Mouse (Mus musculus) stomach, embryonic 15.5 days (tissue): ENCODE measurements around the gene Cckar. TPM values are rescaled to one million over a fixed set of nuclear protein-coding genes. Genes with fewer than 3 reads are reported as not detected.
A peak's percentile ranks its signal among the peaks of the same experiment; 100 is the strongest.

Source experiments
- ATAC-seq: fragments of 200-750 bp; cut with Nextera tagmentation; 2 replicates; pipeline ENCODE4 v1.8.0; 2017; ENCODE audit warnings: low read depth, moderate number of reproducible peaks, moderate TSS enrichment; ENCODE audit not compliant: insufficient read depth, low FRiP score
- H3K27ac ChIP-seq: fragments of 300-500 bp; sonication (generic); 2 replicates; pipeline ENCODE4 v1.5.1; 2015; ENCODE audit warnings: mild to moderate bottlenecking, inconsistent platforms
- H3K27me3 ChIP-seq: fragments of 300-500 bp; sonication (generic); replicated peaks from 2 replicates; pipeline ENCODE4 v1.6.1; 2015; ENCODE audit warnings: inconsistent platforms
- H3K36me3 ChIP-seq: fragments of 300-500 bp; sonication (generic); 2 replicates; pipeline ENCODE4 v1.6.1; 2015; ENCODE audit warnings: inconsistent platforms
- H3K4me1 ChIP-seq: fragments of 300-500 bp; sonication (generic); 2 replicates; pipeline ENCODE4 v1.6.1; 2015; ENCODE audit warnings: inconsistent platforms
- H3K4me2 ChIP-seq: fragments of 300-500 bp; sonication (generic); 2 replicates; pipeline ENCODE4 v1.6.1; 2015; ENCODE audit warnings: mild to moderate bottlenecking, inconsistent platforms
- H3K4me3 ChIP-seq: fragments of 300-500 bp; sonication (generic); replicated peaks from 2 replicates; pipeline ENCODE4 v1.5.1; 2015; ENCODE audit warnings: inconsistent platforms
- H3K9ac ChIP-seq: fragments of 300-500 bp; sonication (generic); 2 replicates; pipeline ENCODE4 v1.6.1; 2015; ENCODE audit warnings: inconsistent platforms
- H3K9me3 ChIP-seq: fragments of 300-500 bp; sonication (generic); 2 replicates; pipeline ENCODE4 v1.6.1; 2016; ENCODE audit warnings: inconsistent platforms
- WGBS: fragments of 180-500 bp; shearing (Covaris S2); methylation state at CpG from one replicate; pipeline ENCODE4 v1.1.7; 2015; 5-methylcytosine and 5-hydroxymethylcytosine counted together
- polyA plus RNA-seq: library from polyadenylated mRNA; unstranded; fragments of >200 nt; fragmentation: Nextera tagmentation; extraction: Ambion mirVana; gene quantifications from 2 replicates; pipeline ENCODE4 v1.2.1, GENCODE M21; 2015

Gene Cckar
- polyA plus RNA-seq, 1 experiment from 2014 or later = 82.0 TPM

DNA sequence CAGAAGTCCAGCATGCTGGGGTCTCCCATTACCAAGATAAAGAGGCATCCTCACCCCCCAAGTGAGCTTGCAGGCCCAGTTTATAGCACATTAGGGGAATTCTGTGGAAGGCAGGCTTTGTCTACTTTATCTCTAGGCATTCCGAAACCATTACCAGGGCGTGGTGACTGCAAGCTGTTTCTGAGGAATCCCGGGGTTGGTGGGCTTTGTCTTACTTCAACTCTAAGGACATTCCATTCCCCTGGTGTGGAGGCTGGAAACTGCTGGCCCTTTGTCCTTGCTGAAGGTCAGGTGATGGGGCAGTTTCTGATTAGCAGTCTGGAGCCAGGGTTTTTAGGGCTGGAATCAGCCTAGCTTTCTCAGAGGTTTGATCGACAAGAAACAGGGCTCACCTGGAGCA is 36.0 kb downstream of the Cckar start:
- ATAC-seq = no peak
- no peaks in the 10 kb centered on the region for H3K27me3 ChIP-seq
- H3K27ac ChIP-seq = no peak overlapping the region
- no peak overlapping the region for H3K4me3 ChIP-seq
- no peak overlapping the region for H3K4me2 ChIP-seq
- no peaks in the 10 kb centered on the region for H3K9me3 ChIP-seq
- no peak overlapping the region for H3K9ac ChIP-seq
- WGBS = 65% methylated on average over 4 of the region's 4 CpGs
- no peaks in the 10 kb centered on the region; the same call in 1 of the 2 replicates for H3K4me1 ChIP-seq
- no peaks in the 10 kb centered on the region for H3K36me3 ChIP-seq

DNA sequence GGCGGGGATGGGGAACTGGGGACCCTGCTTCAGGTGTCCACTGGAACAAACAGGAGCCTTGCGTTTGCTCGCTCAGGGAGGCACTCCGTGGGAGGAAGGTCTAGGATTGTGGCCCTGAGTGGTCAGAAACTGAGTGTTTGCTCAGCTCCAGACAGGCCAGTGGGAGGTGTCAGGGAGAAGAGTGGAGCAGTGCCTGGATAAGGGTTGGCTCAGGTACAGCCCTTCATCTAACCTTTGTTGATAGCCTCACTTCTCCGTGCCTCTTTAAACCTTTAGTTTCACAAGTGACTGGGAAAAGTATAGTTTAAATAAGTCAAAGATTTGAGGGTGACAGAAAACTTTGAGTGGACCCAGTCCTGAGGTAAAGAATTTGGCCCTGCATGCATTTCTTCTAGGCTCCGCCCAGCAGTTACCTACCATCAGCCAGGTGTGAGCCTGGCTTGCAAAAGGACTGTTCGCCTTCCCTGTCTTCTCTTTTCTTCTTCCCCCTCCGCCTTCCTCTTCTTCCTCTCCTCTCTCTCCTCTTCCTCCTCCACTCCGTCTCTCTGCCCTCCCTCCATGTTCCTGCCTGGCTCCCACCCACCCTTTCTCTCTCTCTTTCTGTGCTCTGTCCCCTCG is 37.1 kb downstream of the Cckar start:
- no peaks in the 10 kb centered on the region; the same call in 1 of the 2 replicates for H3K4me1 ChIP-seq
- WGBS = 81% methylated on average over 10 of the region's 10 CpGs
- H3K4me3 ChIP-seq = no peak overlapping the region
- H3K9me3 ChIP-seq = no peaks in the 10 kb centered on the region
- no peak overlapping the region for H3K4me2 ChIP-seq
- H3K27me3 ChIP-seq = no peaks in the 10 kb centered on the region
- no peaks in the 10 kb centered on the region for H3K36me3 ChIP-seq
- H3K27ac ChIP-seq = no peak overlapping the region
- peak; percentile 43; the same call in 1 of the 2 replicates for ATAC-seq
- no peak overlapping the region for H3K9ac ChIP-seq

DNA sequence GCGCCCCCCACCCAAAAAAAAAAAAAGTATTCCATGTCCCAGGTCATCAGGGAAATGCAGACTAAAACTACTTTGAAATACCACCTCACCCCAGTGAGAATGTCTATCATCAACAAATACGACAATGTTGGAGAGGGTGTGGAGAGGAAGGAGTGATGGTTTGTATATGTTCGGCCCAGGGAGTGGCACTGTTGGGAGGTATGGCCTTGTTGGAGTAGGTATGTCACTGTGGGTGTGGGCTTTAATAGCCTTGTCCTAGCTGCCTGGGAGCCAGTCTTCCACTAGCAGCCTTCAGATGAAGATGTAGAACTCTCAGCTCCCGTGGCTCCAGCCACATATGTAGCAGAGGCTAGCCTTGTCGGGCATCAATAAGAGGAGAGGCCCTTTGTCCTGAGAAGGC is 39.5 kb downstream of the Cckar start:
- no peak overlapping the region for H3K27ac ChIP-seq
- no peaks in the 10 kb centered on the region for H3K9me3 ChIP-seq
- no peak overlapping the region for H3K9ac ChIP-seq
- no peak for ATAC-seq
- no peak overlapping the region for H3K4me3 ChIP-seq
- 80% methylated on average over 5 of the region's 5 CpGs for WGBS
- H3K36me3 ChIP-seq = no peaks in the 10 kb centered on the region
- H3K27me3 ChIP-seq = no peaks in the 10 kb centered on the region
- no peak overlapping the region for H3K4me2 ChIP-seq
- no peaks in the 10 kb centered on the region for H3K4me1 ChIP-seq

- Histone ChIP-seq H3K27me3 (no peaks in the 10 kb centered on the region), H3K9ac (no peak overlapping the region), H3K4me1 (no peaks in the 10 kb centered on the region), H3K4me2 (no peak overlapping the region), H3K4me3 (no peak overlapping the region), H3K9me3 (no peaks in the 10 kb centered on the region), H3K27ac (no peak overlapping the region), H3K36me3 (no peaks in the 10 kb centered on the region)
- ATAC-seq = no peak
Measured at GRCm38 (mm10) chr5:53663665-53664064, 43.8 kb downstream of the Cckar start.

GRCm38 (mm10) chr5:53662413-53662812 is 45.1 kb downstream of the Cckar start:
- Histone ChIP-seq H3K4me2 (no peak overlapping the region), H3K36me3 (no peaks in the 10 kb centered on the region), H3K9me3 (no peaks in the 10 kb centered on the region), H3K27me3 (no peaks in the 10 kb centered on the region), H3K4me1 (no peaks in the 10 kb centered on the region), H3K9ac (no peak overlapping the region), H3K4me3 (no peak overlapping the region), H3K27ac (no peak overlapping the region)
- ATAC-seq = no peak
- WGBS = 46% methylated on average over 1 of the region's 1 CpGs

DNA sequence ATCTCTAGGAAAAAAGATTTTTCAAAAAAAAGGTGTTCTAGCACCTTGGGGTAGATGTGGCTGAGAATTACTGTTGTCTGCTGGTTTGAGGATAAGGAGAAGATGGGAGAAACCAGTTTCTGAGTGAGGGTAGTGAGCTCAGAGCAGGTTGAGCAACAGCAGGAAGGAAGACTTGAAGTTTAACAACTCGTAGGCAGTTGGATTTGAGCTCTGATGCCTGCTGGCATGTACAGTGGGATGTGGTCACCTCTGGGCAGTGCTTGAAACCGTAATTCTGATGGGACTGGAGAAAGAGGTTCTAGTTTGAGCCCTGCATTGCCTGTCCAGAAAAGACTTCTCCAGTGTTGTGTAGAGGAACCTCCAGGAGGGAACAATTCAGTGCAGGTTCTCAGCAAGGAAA is 46.0 kb downstream of the Cckar start:
- no peaks in the 10 kb centered on the region for H3K27me3 ChIP-seq
- no peak overlapping the region for H3K27ac ChIP-seq
- H3K4me2 ChIP-seq = no peak overlapping the region
- no peaks in the 10 kb centered on the region for H3K4me1 ChIP-seq
- 76% methylated on average over 2 of the region's 2 CpGs for WGBS
- no peak overlapping the region for H3K4me3 ChIP-seq
- H3K36me3 ChIP-seq = 0 out of 2 replicates have a peak, but pooled peaks cover 3% of the 10 kb centered on the region
- no peak for ATAC-seq
- H3K9me3 ChIP-seq = no peaks in the 10 kb centered on the region
- H3K9ac ChIP-seq = no peak overlapping the region

DNA sequence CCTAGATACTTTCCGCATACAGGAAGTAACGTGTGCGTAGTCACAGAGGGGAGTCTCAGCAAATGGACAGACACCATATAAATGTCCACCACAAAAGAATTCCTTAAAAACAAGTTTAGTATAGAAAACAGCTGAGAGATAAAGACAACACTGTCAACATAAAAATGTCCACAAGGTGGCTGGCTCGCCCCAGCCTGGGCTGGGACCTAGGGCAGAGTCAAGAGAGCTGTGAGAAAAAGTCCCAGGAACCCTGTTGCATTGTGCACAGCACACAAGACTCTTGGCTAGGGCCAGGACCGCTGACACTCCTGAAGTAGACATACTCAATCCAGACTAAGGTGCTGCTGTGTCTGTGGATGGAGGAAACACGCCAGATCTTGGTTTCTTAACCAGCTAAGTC is 49.6 kb downstream of the Cckar start:
- peak; percentile 72 for ATAC-seq
- 81% methylated on average over 6 of the region's 6 CpGs for WGBS

GRCm38 (mm10) chr5:53656596-53656995 is 50.9 kb downstream of the Cckar start:
- Histone ChIP-seq H3K9me3 (no peaks in the 10 kb centered on the region), H3K4me1 (no peaks in the 10 kb centered on the region), H3K4me2 (no peak overlapping the region), H3K4me3 (no peak overlapping the region), H3K9ac (no peak overlapping the region), H3K27me3 (no peaks in the 10 kb centered on the region), H3K27ac (0 out of 2 replicates have a peak overlapping the region, but pooled peaks have one; percentile 11), H3K36me3 (peaks cover 3% of the 10 kb centered on the region; the same call in 1 of the 2 replicates)
- 7% methylated on average over 1 of the region's 1 CpGs for WGBS
- ATAC-seq = no peak

More for the DNA sequence above, 49.6 kb downstream of the Cckar start:
- H3K4me3 ChIP-seq = no peak overlapping the region
- no peaks in the 10 kb centered on the region for H3K4me1 ChIP-seq
- H3K9me3 ChIP-seq = no peaks in the 10 kb centered on the region
- H3K27ac ChIP-seq = no peak overlapping the region
- H3K9ac ChIP-seq = no peak overlapping the region
- H3K4me2 ChIP-seq = no peak overlapping the region
- no peaks in the 10 kb centered on the region for H3K27me3 ChIP-seq
- 0 out of 2 replicates have a peak, but pooled peaks cover 3% of the 10 kb centered on the region for H3K36me3 ChIP-seq

Other genes starting within 250 kb of the Cckar start
- gene Rbpj, start 241.6 kb downstream of the Cckar start, polyA plus RNA-seq = 26.9 and 28.8 TPM in 2 replicates
- gene Tbc1d19, start 101.9 kb upstream of the Cckar start, polyA plus RNA-seq = 36.7 and 44.9 TPM in 2 replicates